Mouse (Mus musculus): ENCODE measurements at regions not wholly inside any gene's neighbourhood (a gene's known extent, or its start where the extent isn't known, plus 50 kb on each side); places are given as distances from the start of the nearest gene placed in this dataset.
"Not testable (repeated sequence)": the region's sequence is repeated elsewhere in the genome, so short reads cannot be mapped to it uniquely, and the experiment has no call there.

DNA sequence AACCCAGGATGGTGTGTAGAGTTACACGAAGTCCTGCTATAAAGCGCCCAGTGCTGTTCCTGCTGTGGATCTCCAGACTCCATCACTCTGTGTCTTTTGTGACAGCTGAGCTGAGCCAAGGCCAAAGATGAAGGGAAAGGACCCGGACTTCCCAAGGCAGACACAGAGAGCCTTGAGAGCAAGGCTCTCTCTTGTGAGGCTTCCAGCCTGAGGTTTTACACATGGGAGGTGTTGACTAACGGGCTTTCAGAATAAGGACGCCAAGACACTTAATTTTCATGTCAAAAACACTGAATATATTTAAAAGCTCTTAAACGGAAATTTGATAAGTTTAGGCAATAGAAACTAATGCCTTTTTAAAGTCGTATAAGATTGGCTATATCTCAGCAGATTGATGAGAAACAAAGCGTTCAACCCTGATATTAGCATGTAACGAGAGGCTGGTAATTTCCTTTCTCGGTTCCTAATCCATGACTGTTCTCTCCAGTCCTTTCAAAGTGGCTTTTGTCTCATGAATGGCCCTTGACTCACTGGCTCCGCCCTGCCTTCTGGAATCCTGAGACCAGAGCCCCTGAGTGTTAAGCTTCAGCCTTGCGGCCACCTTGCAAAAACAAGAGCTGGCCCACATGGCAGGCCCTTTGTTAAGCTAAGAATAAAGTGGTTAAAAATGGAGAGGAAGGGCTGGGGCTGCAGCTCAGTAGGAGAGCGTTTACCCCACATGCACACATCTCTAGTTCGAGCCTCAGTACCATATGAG lies 145.8 kb downstream of the Nkx6-1 start:
- WGBS: 64% methylated on average over 14 of the region's 14 CpGs
- DNase-seq (ENCODE audit: low read depth, low spot score): no peak

DNA sequence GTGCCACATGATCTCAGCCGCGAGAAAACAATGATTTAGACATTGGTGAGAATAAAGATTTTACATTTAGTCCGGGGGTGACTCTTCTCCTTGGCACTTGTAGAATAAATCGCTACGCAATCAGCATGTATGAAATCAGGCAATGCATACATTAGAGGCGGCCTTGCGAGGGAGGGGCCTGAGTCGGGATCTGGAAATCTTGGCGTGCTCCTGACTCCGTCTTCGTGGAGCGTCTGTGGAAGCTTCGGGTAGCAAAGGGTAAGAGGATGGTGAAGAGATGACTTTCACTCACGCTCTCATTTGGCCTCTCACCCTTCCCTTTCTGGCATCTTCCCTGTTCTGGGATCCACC lies 167.1 kb downstream of the Nkx6-1 start:
- WGBS: 93% methylated on average over 14 of the region's 14 CpGs
- no peak for DNase-seq (ENCODE audit: low read depth, low spot score)

DNA sequence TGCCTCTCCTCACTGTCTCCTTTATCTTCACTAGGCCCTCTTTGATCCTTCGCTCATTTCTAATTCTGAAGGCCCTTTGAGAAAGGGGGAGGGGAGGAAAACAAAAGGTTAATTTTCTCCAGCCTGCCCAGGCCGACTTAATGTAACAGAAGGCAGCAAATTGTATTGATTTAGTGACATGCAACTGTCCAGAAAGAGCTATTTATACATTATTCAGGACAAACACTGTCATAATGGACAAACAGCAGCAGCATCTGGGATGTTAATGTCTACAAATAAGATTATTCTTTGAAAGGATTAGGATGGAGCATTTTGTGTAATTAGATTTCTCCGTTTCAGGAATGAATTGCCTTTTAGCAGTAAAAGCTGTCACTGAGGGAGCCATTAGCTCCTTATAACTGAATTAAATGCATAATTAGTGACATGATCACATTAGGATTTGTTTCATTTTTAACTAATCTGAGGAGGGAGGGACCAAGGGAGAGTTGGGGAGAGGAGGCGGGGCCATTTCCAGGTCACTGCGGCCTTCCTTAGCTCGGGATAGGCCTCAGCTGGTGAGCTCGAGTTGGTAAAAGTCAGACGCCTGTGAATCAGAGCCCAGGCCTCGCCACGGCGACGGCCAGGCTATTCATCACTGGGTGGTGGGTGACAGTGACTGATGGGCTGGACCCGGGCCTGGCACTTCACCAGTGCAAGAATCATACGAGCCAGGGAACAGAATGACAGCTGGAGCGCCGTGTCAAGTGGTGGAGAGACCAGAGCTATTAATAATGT lies 167.7 kb downstream of the Nkx6-1 start:
- DNase-seq (ENCODE audit: low read depth, low spot score): no peak
- 70% methylated on average over 16 of the region's 16 CpGs for WGBS

DNA sequence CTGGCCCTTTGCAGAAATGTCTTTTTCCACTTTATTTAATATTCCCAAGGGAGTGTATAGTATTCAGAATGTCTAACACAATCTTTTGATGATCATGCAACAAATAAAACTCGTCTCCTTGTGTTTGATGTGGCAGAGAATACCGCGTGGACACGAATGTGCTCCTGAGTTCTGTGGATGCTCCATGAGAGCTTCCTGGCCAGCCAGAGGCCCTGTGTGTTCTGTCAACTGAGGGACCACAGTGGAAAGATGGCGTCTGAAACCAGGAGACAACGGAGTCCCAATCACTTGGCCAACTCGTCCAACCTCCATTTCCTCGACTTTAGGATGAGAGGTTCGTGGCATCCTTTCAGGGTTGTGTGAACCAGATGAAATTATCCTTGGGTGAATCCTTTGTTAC lies 168.6 kb downstream of the Nkx6-1 start:
- WGBS: 89% methylated on average over 9 of the region's 9 CpGs
- DNase-seq (ENCODE audit: low read depth, low spot score): no peak

DNA sequence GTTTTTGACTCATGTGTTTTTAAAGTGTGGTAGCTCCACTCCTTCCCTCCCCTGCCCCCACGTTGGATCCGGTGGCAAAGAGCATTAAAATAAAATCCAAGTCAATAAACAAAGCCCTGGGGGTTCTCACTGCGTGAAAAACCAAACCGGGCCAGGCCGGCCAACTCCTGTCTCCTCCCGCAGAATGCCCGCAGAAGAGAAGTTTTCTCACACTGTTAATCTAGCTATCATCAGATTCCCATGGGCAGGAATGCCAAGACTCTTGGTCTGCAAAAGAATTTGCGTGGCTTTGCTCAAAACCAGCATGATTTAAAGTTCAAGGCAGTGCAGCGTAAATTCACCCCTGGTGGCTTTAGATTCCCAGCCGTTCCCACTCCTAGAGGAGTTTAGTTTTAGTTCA lies 219.0 kb downstream of the Nkx6-1 start:
- WGBS: 39% methylated on average over 10 of the region's 10 CpGs
- DNase-seq (ENCODE audit: low read depth, low spot score): no peak

DNA sequence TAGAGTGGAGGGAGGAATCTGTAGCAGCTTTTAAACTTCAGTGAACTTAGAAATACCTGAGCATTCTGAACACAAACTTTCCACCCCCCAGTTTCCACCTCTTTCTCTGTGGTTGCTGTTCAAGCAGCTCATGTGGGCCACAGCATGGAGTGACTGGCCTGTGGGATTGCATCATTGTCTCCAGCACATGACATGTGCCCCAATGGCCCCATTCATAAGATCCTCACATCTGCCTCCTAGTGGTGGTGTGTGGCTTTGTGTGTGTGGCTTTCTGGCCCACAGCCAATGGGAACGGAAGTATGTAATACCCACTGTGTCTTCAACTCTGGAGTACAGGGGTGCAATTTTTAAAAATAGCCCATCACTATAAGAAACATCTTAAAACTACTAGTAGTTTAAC lies 223.0 kb downstream of the Nkx6-1 start:
- no peak for DNase-seq (ENCODE audit: low read depth, low spot score)
- WGBS: 54% methylated on average over 1 of the region's 1 CpGs

DNA sequence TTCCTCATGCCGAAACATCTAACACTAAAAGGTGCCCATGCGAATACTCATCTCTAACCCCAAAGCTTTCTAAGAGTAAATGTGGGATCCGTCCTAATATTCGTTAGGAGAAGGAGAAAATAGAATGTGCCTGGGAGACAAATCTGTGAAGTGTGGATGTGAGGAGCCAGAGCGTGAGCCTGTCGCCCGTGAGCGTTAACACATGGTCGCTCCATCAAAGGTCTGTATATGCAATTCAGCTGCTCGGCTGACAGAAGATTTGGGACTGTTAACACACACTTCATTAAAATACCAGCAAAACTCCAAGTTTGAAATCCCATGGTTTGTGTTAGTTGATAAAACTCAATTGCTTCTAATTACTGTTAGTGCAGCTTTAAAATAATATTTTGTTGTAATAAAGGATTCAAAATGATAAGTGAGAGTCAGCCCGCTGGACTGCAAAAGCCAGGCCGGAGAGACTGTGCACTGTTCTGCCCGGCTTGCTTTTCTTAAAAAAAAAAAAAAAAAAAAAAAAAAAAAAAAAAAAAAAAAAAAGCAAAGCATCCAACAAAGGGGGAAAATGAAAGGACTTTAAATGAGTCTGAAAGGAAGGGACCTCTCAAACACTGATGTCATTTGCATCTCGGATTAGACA lies 227.0 kb downstream of the Nkx6-1 start:
- DNase-seq (ENCODE audit: low read depth, low spot score): no peak
- WGBS: 75% methylated on average over 14 of the region's 14 CpGs

DNA sequence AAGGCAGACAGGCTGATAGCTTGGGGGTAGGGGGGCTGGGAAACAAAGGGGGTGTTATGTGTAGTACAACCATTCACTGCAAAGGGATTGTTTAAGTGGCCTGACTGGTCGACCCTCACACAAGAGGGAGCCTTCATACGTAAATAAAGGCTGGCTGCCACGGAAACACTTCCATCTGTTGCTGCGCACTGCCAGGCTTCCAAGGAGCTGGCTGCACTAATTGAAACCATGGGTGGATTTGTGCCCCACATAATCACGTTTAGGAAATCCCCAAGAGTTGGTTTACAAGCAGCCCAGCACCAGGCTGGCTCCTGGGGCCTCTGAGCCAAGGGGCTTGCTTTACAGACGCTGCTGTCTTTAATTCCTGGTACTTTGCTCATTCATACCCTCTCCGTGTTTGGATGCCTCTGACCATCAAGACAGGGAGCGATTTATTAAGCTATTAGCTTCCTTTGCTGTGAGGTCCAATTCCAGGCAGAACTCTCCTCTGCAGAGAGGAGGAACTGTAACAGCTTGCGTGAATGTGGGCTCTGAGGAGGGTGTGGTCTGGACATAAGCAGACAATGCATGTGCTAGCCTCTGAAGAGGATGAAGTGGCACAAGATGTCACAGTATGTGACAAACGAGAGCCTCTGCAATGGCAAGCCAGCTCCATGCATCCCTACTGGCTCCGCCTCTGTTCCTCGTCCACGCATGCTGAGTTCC lies 238.6 kb downstream of the Nkx6-1 start:
- WGBS: 35% methylated on average over 13 of the region's 13 CpGs
- DNase-seq (ENCODE audit: low read depth, low spot score): no peak

DNA sequence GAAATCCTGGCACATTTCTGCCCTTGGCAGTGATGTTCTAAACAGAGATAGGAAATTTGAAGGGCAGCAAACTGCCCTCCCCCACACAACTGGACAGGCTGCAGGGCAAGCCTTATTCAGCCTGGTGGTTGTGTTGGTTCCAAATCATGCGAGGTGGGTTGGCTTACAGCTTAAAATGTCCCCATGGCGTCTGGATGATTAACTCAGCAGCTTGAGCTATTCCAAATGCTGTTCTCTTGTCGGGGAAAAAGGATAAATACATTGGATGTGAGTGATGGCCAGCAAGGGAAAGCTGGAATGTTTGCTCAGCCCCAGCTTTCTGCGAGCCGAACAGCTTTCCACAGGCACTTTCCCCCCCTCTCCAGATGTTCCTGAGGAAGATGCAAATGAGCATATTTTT lies 280.5 kb downstream of the Nkx6-1 start:
- 26% methylated on average over 5 of the region's 5 CpGs for whole genome bisulfite sequencing
- DNase-seq (ENCODE audit: low read depth, low spot score): no peak

DNA sequence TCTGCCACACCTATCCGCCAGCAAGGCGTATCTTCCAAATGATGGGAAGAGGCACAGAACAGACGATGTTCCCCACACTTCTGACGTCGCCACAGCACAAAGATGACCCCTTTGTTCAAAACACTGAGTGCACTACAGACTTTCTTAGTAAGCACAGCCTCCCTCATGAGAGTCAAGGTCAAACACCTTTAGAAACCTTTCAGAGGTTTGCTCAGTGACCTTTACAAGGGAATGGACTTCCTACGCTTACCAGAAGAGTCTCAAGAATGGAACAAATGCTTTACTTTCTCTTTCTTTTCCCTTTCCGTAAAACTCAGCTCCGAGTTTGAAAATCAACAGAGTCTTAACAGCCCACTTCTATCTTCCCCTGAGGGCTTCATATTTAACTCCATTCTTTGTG lies 283.4 kb downstream of the Nkx6-1 start:
- WGBS: 63% methylated on average over 8 of the region's 8 CpGs
- DNase-seq (ENCODE audit: low read depth, low spot score): no peak

DNA sequence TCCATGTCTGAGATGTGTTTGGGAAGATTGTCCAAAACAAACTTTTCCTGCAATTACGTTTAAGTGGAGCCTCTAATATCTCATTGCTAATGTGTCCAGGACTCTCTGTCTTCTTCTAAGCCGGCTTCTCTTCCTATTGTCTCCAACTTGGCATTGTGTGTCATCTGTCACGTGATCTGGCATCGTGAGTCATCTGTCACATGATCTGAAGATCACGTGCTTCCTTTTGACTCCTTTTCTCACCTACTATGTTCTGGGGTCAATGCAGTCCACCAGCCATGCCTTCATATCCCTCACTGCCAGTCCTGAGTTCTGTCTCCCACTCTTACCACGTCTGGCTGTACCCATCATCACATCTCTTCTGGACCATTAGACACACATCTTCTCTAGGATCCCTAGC lies 288.1 kb downstream of the Nkx6-1 start:
- DNase-seq (ENCODE audit: low read depth, low spot score): no peak
- 88% methylated on average over 6 of the region's 6 CpGs for WGBS

DNA sequence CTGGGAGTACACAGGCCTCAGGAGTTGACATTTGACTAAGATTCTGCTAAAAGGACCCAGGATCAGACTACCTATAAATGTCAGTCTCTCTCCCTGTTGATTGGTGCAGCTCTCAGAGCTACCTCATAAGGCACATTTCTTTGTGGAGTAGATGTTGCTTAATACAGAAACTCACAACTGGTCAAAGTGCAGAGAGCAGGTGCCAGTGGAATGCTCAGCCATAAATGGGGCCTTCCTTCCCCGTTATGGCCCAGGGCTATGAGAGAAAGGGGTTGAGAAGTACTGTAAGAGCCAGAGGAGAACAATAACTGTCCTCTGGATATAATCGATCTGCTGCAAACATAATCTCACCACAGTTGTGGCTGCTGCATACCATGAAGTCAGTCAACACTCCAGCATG lies 290.7 kb downstream of the Nkx6-1 start:
- DNase-seq (ENCODE audit: low read depth, low spot score): no peak
- 25% methylated on average over 2 of the region's 2 CpGs for WGBS

DNA sequence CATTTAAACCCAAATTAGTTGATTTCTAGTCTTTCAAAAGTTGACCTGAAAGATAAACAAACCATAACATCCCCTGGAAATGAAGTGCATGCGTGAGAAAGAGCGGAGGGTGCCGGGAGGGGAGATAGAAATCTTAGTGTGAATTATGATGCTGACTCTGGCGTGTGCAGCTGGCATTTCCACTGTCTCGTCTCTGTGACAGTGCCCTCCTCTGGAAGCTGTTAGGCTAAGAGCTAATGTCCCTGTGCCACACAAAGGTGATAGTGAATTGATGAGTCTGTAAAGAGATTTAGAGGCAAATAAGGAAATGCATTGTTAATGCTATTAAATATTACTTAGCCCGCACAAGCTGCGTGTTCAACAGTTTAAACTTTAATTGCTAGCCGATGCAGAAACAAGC lies 292.6 kb downstream of the Nkx6-1 start:
- 49% methylated on average over 8 of the region's 8 CpGs for WGBS
- no peak for DNase-seq (ENCODE audit: low read depth, low spot score)

DNA sequence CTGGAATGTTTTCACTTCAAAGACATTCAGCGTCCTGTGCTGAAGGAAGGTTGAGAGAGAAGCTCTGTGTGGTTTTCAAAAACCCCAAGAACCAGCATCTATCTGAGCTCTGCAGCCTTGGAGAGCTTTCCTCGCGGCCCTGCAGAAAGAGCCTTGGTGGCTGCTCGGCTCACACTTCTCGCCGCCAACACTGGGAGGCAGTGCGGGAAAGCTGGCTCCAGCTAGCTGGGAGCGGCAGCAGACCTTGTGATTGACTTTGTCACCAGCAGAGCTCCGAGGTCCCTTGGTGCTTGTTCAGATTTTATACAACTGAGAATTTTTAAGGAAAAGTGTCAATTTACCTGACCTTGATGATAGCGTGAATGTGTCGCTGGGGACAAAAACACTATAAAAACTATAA lies 299.4 kb downstream of the Nkx6-1 start:
- DNase-seq (ENCODE audit: low read depth, low spot score): no peak

DNA sequence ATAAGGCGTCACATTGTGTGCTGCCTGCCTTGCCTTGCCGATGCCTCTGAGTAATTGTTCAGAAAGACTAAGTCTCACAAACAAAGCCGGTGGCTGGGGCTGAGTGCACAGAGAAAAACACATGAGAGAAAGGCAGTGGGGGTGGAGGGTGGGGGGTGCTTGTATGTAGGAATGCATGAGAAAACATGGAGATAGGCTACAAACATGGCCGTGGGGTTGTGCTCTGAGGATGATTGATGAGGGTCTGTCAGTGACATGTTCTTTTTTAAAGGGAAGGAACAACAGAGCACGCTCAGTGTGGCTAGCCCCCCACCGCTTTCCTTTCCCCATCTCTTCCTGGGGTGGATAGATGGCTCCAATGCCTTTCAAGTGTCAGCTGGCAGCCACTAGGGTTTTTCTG lies 304.8 kb downstream of the Nkx6-1 start:
- DNase-seq (ENCODE audit: low read depth, low spot score): no peak
- 71% methylated on average over 6 of the region's 6 CpGs for WGBS

More for the DNA sequence above, 299.4 kb downstream of the Nkx6-1 start:
- WGBS: 5% methylated on average over 11 of the region's 11 CpGs

DNA sequence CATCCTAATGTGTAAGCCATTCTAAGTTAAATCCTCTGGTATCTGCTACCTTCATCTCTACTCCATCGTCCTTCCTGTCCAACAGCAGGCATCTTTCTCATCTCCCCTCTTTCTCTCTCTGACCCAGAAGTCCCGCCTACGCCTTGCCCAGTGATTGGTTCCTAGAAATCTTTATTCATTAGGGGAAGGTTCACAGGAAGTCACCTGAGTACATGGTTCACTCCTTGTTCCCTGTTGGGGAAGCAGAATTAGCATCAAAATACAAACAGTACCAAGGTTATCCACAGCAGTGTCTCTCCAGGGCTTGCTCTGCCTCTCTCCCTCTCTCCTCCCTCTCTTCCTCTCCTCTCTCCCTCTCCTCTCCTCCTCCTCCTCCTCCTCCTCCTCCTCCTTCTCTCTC lies 319.4 kb downstream of the Nkx6-1 start:
- DNase-seq (ENCODE audit: low read depth, low spot score): no peak
- 64% methylated on average over 3 of the region's 3 CpGs for WGBS

DNA sequence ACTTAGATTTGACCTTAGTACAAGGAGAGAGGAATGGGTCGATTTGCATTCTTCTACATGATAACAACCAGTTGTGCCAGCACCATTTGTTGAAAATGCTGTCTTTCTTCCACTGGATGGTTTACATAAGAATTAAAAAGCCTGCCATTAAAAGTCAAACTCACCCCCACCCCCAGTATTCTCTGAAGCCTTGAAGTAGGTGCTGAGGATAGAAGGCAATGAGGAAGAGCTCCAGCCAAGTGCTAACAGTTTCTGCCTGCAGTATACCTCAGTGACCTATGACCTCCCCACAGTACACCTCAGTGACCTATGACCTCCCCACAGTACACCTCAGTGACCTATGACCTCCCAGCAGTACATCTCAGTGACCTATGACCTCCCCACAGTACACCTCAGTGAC lies 328.4 kb downstream of the Nkx6-1 start:
- DNase-seq (ENCODE audit: low read depth, low spot score): not testable (repeated sequence)
- 78% methylated on average over 1 of the region's 1 CpGs for WGBS

DNA sequence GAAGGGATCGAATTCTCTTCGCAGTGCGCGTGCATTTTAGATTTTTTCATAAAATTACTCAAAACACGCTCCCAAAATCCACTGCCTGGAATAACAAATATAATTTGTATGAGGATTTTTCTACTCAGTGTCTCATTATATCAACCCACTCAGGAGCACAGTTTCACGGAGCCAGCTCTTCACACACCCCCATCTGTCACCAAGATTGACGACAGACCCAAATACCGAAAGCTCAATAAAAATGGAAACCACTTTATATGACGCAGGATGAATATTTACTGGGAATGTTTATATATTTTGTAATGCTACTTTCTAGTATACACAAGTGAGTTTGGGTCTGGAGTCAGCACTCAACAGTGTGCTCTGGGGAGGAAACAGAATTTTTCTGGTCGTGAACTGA lies 333.0 kb downstream of the Nkx6-1 start:
- no peak for DNase-seq (ENCODE audit: low read depth, low spot score)
- WGBS: 68% methylated on average over 10 of the region's 10 CpGs

DNA sequence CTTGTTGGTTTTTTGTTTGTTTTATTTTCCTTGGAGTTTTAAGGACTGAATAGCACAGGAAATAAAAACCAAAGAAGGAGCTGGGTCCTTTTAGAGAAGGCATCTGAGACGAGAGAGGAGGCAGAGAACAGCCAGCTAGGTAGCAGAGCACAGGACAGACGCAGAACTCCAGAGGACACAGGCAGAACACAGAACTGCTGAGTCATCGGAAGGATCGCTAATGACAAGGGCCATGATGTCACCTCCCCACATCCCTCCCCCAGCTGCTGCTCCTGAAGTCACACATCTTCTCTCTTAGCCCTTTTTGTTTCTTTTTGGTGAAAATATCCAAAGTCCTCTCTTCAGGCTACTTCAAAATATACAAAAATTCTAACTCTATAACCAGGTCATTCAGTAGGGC lies 338.7 kb downstream of the Nkx6-1 start:
- 46% methylated on average over 4 of the region's 4 CpGs for WGBS
- DNase-seq (ENCODE audit: low read depth, low spot score): no peak
